Mouse (Mus musculus) lung, postnatal 0 days (tissue): ENCODE data around the gene Adamtsl5.

Source experiments
- CTCF ChIP-seq: IDR thresholded peaks from 2 replicates; pipeline ENCODE4 v1.5.1; 2016; ENCODE audit warnings: antibody characterized with exemption, mild to moderate bottlenecking
- EP300 ChIP-seq: IDR thresholded peaks from 2 replicates; pipeline ENCODE4 v1.6.1; 2016; ENCODE audit warnings: antibody characterized with exemption, mild to moderate bottlenecking, control low read depth

GRCm38 (mm10) chr10:80367954-80368353, 19.7 kb upstream of the Adamtsl5 start:
- TF ChIP-seq EP300 (no peak), CTCF (no peak)
